Mouse (Mus musculus) hindbrain, postnatal 0 days (tissue): Measurements from ENCODE around the gene 4933428G20Rik. TPM values are rescaled to one million over a fixed set of nuclear protein-coding genes. Genes with fewer than 3 reads are reported as not detected.
A peak's percentile ranks its signal among the peaks of the same experiment; 100 is the strongest.

Experiments
- ATAC-seq: fragments of 200-750 bp; cut with Nextera tagmentation; 2 replicates; pipeline ENCODE4 v1.8.0; 2017; ENCODE audit warnings: mild to moderate bottlenecking, moderate TSS enrichment, moderate library complexity
- DNase-seq: peaks from one replicate; pipeline ENCODE4 v3.0.0-alpha.2; 2015; ENCODE audit warnings: low spot score
- H3K27ac ChIP-seq: fragments of 300-500 bp; sonication (generic); 2 replicates; pipeline ENCODE4 v1.5.1; 2014; ENCODE audit warnings: mild to moderate bottlenecking
- H3K27me3 ChIP-seq: fragments of 300-500 bp; sonication (generic); 2 replicates; pipeline ENCODE4 v1.6.1; 2014; ENCODE audit warnings: low read length, mixed read lengths; ENCODE audit not compliant: insufficient read depth
- H3K36me3 ChIP-seq: fragments of 300-500 bp; sonication (generic); 2 replicates; pipeline ENCODE4 v1.6.1; 2014; ENCODE audit warnings: low read length, mixed read lengths; ENCODE audit not compliant: insufficient read depth
- H3K4me1 ChIP-seq: fragments of 300-500 bp; sonication (generic); 2 replicates; pipeline ENCODE4 v1.6.1; 2014; ENCODE audit warnings: antibody characterized with exemption, low read length, mixed read lengths; ENCODE audit not compliant: insufficient read depth
- H3K4me2 ChIP-seq: fragments of 300-500 bp; sonication (generic); 2 replicates; pipeline ENCODE4 v1.6.1; 2014; ENCODE audit warnings: low read depth, mild to moderate bottlenecking, low read length, moderate library complexity, mixed read lengths
- H3K4me3 ChIP-seq: fragments of 300-500 bp; sonication (generic); 2 replicates; pipeline ENCODE4 v1.5.1; 2014; ENCODE audit warnings: low read length
- H3K9ac ChIP-seq: fragments of 300-500 bp; sonication (generic); replicated peaks from 2 replicates; pipeline ENCODE4 v1.6.1; 2014; ENCODE audit warnings: mild to moderate bottlenecking, low read length, moderate library complexity, mixed read lengths
- H3K9me3 ChIP-seq: fragments of 300-500 bp; sonication (generic); 2 replicates; pipeline ENCODE4 v1.6.1; 2016; ENCODE audit warnings: low read length, mixed read lengths
- CTCF ChIP-seq: IDR thresholded peaks from 2 replicates; pipeline ENCODE4 v1.5.1; 2016; ENCODE audit warnings: antibody characterized with exemption, control low read depth, low read depth
- WGBS: fragments of 180-500 bp; shearing (Covaris S2); extraction: QIAGEN DNeasy Blood & Tissue Kit; methylation state at CpG from one replicate; pipeline ENCODE4 v1.1.7; 2014; 5-methylcytosine and 5-hydroxymethylcytosine counted together
- polyA plus RNA-seq: library from polyadenylated mRNA; unstranded; fragments of >200 nt; fragmentation: Nextera tagmentation; extraction: Ambion mirVana; gene quantifications from 2 replicates; pipeline ENCODE4 v1.2.1, GENCODE M21; 2015
- total RNA-seq: library from RNA; depleted of rRNA; stranded (reverse); fragments of >200 nt; gene quantifications from 2 replicates; pipeline ENCODE4 v1.2.3, GENCODE M21; 2014

Gene 4933428G20Rik
- total and polyA plus RNA-seq, 2 experiments from 2014 or later: 0.48 TPM; not detected in 1

- Histone ChIP-seq H3K4me2 (no peak overlapping the region), H3K36me3 (peaks cover 41% of the 10 kb centered on the region), H3K9ac (no peak overlapping the region), H3K27me3 (no peaks in the 10 kb centered on the region), H3K27ac (no peak overlapping the region), H3K9me3 (no peaks in the 10 kb centered on the region), H3K4me3 (no peak overlapping the region), H3K4me1 (no peaks in the 10 kb centered on the region)
- 88% methylated on average over 6 of the region's 6 CpGs for WGBS
- no peak for ATAC-seq
- TF ChIP-seq CTCF: no peak
- DNase-seq: no peak
These were observed 21.8 kb downstream of the 4933428G20Rik start for GRCm38 (mm10) chr11:97478345-97478744.

DNA sequence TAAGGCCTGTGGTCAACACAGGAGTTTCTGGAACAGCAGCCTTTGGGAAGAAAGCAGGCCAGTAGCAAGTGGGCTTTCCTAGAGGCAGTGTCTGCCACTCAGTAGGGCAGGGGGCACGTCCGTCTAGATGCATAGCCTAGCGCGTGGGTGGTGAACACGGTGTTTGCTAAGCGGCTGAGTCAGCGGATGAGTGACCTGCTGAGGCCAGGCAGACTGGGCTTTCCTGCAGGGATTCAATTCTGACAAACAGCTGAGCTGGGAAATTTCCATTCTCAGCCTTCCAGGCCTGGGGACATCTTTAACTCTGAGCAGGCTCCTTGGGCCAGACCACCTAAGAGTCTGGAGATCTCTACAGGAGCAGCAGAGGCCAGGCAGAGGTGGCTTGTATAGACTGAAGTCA is 22.7 kb downstream of the 4933428G20Rik start:
- Histone ChIP-seq H3K4me3 (no peak overlapping the region), H3K4me1 (no peaks in the 10 kb centered on the region), H3K9me3 (no peaks in the 10 kb centered on the region), H3K9ac (no peak overlapping the region), H3K36me3 (peaks cover 35% of the 10 kb centered on the region), H3K27ac (no peak overlapping the region), H3K4me2 (no peak overlapping the region), H3K27me3 (no peaks in the 10 kb centered on the region)
- ATAC-seq (no peak), DNase-seq (no peak)
- no peak for TF ChIP-seq CTCF
- 49% methylated on average over 7 of the region's 7 CpGs for WGBS

GRCm38 (mm10) chr11:97476334-97477095 is 23.6 kb downstream of the 4933428G20Rik start:
- DNase-seq (peak; percentile 93), ATAC-seq (peak; percentile 55)
- Histone ChIP-seq H3K4me1 (no peaks in the 10 kb centered on the region), H3K27ac (0 out of 2 replicates have a peak overlapping the region, but pooled peaks have one; percentile 41), H3K9ac (no peak overlapping the region), H3K36me3 (peaks cover 35% of the 10 kb centered on the region), H3K27me3 (no peaks in the 10 kb centered on the region), H3K4me3 (no peak overlapping the region), H3K4me2 (no peak overlapping the region), H3K9me3 (no peaks in the 10 kb centered on the region)
- WGBS: 59% methylated on average over 8 of the region's 8 CpGs
- TF ChIP-seq CTCF: peak; percentile 91

GRCm38 (mm10) chr11:97471276-97471675 is 28.9 kb downstream of the 4933428G20Rik start:
- WGBS: 71% methylated on average over 6 of the region's 6 CpGs
- Histone ChIP-seq H3K36me3 (peaks cover 32% of the 10 kb centered on the region), H3K4me2 (no peak overlapping the region), H3K4me3 (no peak overlapping the region), H3K9me3 (no peaks in the 10 kb centered on the region), H3K27ac (no peak overlapping the region), H3K9ac (no peak overlapping the region), H3K4me1 (no peaks in the 10 kb centered on the region), H3K27me3 (no peaks in the 10 kb centered on the region)
- ATAC-seq (no peak), DNase-seq (no peak)
- TF ChIP-seq CTCF: no peak

GRCm38 (mm10) chr11:97469828-97470227 is 30.3 kb downstream of the 4933428G20Rik start:
- Histone ChIP-seq H3K36me3 (peaks cover 28% of the 10 kb centered on the region; the same call in 1 of the 2 replicates), H3K9ac (no peak overlapping the region), H3K4me3 (no peak overlapping the region), H3K9me3 (no peaks in the 10 kb centered on the region), H3K4me2 (no peak overlapping the region), H3K27me3 (no peaks in the 10 kb centered on the region), H3K4me1 (no peaks in the 10 kb centered on the region), H3K27ac (no peak overlapping the region)
- ATAC-seq (no peak), DNase-seq (no peak)
- WGBS: 78% methylated on average over 7 of the region's 7 CpGs
- 0 out of 2 replicates have a peak, but pooled peaks have one; percentile 1 for TF ChIP-seq CTCF

DNA sequence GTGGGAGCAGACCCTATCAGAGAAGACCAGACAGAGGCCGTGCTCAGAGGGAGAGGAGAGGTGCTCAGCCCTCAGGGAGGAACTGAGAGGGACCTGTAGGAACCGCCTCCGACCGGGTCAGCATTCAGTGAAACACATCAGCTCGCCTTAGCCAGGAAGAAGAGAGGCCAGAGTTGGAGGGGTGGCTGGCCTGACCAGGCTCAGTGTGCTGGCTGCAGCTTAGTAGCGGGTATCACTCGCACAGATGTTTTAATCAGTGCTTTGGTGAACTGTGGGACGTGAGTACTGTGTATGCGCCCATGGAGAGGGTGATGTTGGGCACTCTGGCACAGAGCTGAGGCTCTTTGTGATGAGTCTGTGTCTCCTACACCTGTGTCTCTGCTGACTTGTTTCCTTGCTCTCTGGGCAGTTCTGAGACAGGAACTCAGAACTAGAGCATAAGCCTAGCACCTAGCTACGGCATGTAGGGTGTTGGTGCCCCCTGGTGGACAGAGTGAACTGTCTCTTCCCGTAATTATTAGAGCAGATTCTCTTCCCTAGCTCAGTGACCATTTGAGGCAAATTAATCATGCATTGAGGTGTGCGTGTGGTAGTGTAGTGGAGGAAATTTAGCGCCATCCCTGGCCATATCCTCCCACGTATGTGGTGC is 31.4 kb downstream of the 4933428G20Rik start:
- Histone ChIP-seq H3K4me1 (no peaks in the 10 kb centered on the region), H3K27me3 (no peaks in the 10 kb centered on the region)
- 43% methylated on average over 14 of the region's 14 CpGs for WGBS

More for the DNA sequence above, 31.4 kb downstream of the 4933428G20Rik start:
- DNase-seq: peak; percentile 94
- H3K27ac ChIP-seq: no peak overlapping the region
- H3K9ac ChIP-seq: no peak overlapping the region
- H3K4me2 ChIP-seq: no peak overlapping the region
- peak; percentile 56 for ATAC-seq
- H3K36me3 ChIP-seq: peaks cover 34% of the 10 kb centered on the region; the same call in 1 of the 2 replicates
- TF ChIP-seq CTCF: peak; percentile 99
- no peak overlapping the region for H3K4me3 ChIP-seq
- H3K9me3 ChIP-seq: no peaks in the 10 kb centered on the region
